Mouse (Mus musculus) cerebellum, adult 8-10 months (tissue): Measurements from ENCODE around the gene Calr4.

Source experiments
- DNase-seq: peaks from one replicate; pipeline ENCODE4 v3.0.0; 2022

Gene Calr4

GRCm38 (mm10) chr4:109236186-109236879 lies 2.0 kb downstream of the Calr4 start:
- DNase-seq, result no peak

- DNase-seq, result peak; percentile 36
Observed at GRCm38 (mm10) chr4:109238428-109239268, 4.4 kb downstream of the Calr4 start.

GRCm38 (mm10) chr4:109241221-109241620 lies 6.9 kb downstream of the Calr4 start:
- no peak for DNase-seq

- no peak for DNase-seq
Observed at GRCm38 (mm10) chr4:109241934-109242333, 7.6 kb downstream of the Calr4 start.

GRCm38 (mm10) chr4:109244506-109244905 lies 10.2 kb downstream of the Calr4 start:
- no peak for DNase-seq

GRCm38 (mm10) chr4:109245016-109245620 lies 10.8 kb downstream of the Calr4 start:
- no peak for DNase-seq

GRCm38 (mm10) chr4:109251605-109252004 lies 17.3 kb downstream of the Calr4 start:
- DNase-seq, result no peak

GRCm38 (mm10) chr4:109252199-109252598 lies 17.9 kb downstream of the Calr4 start:
- no peak for DNase-seq

- no peak for DNase-seq
Observed at GRCm38 (mm10) chr4:109253664-109254151, 19.4 kb downstream of the Calr4 start.

GRCm38 (mm10) chr4:109254511-109254910 lies 20.2 kb downstream of the Calr4 start:
- DNase-seq, result no peak

- DNase-seq, result no peak
Observed at GRCm38 (mm10) chr4:109255321-109255720, 21.0 kb downstream of the Calr4 start.

GRCm38 (mm10) chr4:109255727-109256417 lies 21.6 kb downstream of the Calr4 start:
- DNase-seq, result no peak

GRCm38 (mm10) chr4:109256791-109257190 lies 22.5 kb downstream of the Calr4 start:
- no peak for DNase-seq

- no peak for DNase-seq
Observed at GRCm38 (mm10) chr4:109257639-109258038, 23.4 kb downstream of the Calr4 start.

GRCm38 (mm10) chr4:109262068-109262467 lies 27.8 kb downstream of the Calr4 start:
- DNase-seq, result no peak

- no peak for DNase-seq
Observed at GRCm38 (mm10) chr4:109266056-109266455, 31.8 kb downstream of the Calr4 start.

- DNase-seq, result no peak
Observed at GRCm38 (mm10) chr4:109266744-109267143, 32.5 kb downstream of the Calr4 start.

- DNase-seq, result no peak
Observed at GRCm38 (mm10) chr4:109267452-109267851, 33.2 kb downstream of the Calr4 start.

GRCm38 (mm10) chr4:109268903-109269302 lies 34.6 kb downstream of the Calr4 start:
- no peak for DNase-seq

- no peak for DNase-seq
Observed at GRCm38 (mm10) chr4:109271803-109272202, 37.5 kb downstream of the Calr4 start.

GRCm38 (mm10) chr4:109273586-109274240 lies 39.4 kb downstream of the Calr4 start:
- DNase-seq, result no peak

GRCm38 (mm10) chr4:109279689-109280458 lies 45.6 kb downstream of the Calr4 start, which contains the start of gene Eps15:
Gene Eps15, plus strand, starts transcription at chr4:109280268.
- peak; percentile 92 for DNase-seq
